Mouse (Mus musculus): ENCODE data around the gene Vmn2r81. TPM values are rescaled to one million over a fixed set of nuclear protein-coding genes. Genes with fewer than 3 reads are reported as not detected.
"Not testable (repeated sequence)": the region's sequence is repeated elsewhere in the genome, so short reads cannot be mapped to it uniquely, and the experiment has no call there.

The Vmn2r81 gene
- not detected for total RNA-seq (2022)

DNA sequence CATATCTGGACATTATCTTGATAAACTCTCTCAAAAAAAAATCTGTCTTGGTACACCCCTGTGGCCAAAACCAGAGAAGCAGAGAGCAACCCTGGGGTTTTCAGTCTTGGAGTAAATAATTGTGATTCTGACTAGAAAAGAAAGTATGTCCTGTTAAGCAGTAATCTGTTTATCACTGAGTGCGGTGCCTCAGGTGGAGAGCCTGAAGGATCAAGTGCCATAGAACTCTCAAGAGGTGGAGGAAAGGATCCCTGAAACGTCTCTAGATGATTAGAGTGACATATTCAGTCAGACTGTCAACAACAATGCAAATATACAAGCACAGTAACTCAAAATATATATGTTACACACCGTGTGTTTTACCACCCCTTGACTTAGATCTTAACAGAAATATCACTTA is at the start of gene Vmn2r81:
Gene Vmn2r81 (plus strand): TSS at position 301 of the 400 bp plus-strand sequence.
- DNase-seq (ENCODE audit: low spot score in 2 of 2), result not testable (repeated sequence)

DNA sequence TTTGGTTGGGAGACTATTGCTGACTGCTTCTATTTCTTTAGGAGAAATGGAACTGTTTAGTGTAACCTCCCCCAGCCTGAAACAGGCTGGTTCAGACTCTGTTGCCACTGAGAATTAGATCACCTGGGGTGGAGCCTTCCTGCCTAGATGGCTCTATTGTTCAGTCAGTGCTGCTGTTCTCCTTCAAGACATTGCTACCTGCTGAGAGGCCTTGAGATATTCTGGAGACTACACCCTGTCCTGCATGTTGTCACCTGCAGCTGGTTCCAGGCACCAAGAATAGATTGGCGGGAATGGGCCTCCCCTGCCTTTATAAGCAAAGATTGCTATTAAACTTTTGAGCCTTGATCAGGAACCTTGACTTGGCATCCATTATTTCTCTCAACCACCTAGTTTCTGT is 47.5 kb upstream of the Vmn2r81 start:
- DNase-seq (ENCODE audit: low spot score in 2 of 2), result not testable (repeated sequence)

GRCm38 (mm10) chr10:79220432-79220831 is 27.1 kb upstream of the Vmn2r81 start:
- DNase-seq (ENCODE audit: low spot score in 2 of 2), result no peak

DNA sequence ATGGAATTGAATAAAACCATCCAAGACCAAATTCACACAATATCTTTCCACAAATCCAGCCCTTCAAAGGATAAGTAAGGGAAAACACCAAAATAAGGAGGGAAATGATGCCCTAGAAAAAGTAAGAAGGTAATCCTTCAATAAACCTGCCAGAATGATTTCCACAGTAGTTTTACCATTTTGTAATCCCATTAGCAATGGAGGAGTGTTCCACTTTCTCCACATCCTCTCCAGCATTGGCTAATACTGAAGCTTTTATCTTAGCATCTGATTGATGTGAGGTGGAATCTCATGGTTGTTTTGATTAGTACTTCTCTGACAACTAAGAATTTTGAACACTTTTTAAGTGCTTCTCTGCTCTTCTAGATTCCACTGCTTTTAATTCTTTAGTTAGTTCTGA is 25.9 kb upstream of the Vmn2r81 start:
- DNase-seq (ENCODE audit: low spot score in 2 of 2), result no peak

- DNase-seq (ENCODE audit: low spot score in 2 of 2), result no peak
Observed at GRCm38 (mm10) chr10:79222214-79222613, 25.3 kb upstream of the Vmn2r81 start.

DNA sequence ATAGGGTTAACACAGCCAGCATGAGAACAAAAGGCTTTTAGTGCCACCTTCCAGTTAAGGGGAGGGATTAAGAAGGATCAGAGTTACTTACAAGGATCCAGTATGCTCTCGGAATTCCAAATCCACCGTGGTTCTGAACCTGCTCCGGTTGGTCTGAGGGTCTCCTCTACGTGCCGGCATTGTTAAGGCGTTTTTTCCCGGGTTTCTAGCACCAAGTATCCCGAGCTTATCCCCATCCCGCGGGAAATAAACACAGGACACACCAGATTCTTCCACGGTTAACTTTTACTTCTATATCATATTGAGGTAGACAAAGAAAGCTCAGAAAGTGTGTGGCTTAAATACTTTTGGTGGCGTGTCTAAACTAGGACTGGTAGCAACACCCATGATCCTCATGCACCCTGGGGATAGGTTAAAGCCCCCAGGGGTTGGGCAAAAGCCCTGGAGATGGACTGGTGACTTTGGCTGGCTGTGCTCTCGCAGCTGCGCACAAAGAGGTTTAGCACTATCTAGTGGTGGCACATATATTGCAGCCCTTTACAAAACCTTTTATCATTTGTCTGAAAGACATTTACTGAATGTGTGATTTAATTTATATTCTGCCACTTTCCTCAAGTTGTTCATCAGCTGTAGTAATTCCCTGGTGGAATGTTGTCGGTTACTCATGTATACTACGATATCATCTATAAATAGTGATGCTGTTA is 74.7 kb downstream of the Vmn2r81 start:
- not testable (repeated sequence) for DNase-seq (ENCODE audit: low spot score in 2 of 2)

DNA sequence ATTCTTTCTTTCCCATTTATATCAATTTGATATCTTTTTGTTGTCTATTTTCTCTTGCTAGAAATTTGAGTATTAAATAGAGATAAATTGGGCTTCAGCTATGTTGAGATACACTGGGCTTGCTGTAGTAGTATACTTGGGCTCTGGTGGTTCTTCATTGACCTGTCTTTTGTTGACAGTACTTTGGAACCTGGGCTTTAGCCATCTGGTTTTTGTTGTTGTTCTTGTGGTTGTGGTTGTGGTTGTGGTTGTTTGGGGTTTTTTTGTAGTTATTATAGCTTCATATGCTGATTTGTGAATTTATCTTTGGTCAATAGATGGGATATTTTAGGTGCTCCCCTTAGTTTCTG is 75.2 kb downstream of the Vmn2r81 start:
- DNase-seq (ENCODE audit: low spot score in 2 of 2), result no peak

Other genes starting within 250 kb of the Vmn2r81 start
- not detected for gene Olfr1351, start 235.2 kb upstream of the Vmn2r81 start, total RNA-seq (2022)
- gene Olfr57, start 219.0 kb upstream of the Vmn2r81 start, total RNA-seq (2022), result not detected
- gene 2610008E11Rik, start 150.1 kb upstream of the Vmn2r81 start, total RNA-seq (2022), result 10 to 100 TPM in 3 of 4 experiments, 1 to 10 TPM in 1; 9.6 to 12.1 (median 10.8) TPM
- not detected for gene Vmn2r80, start 98.9 kb upstream of the Vmn2r81 start, total RNA-seq (2022)
- not detected for gene Vmn2r82, start 108.8 kb downstream of the Vmn2r81 start, total RNA-seq (2022)
- not detected for gene Vmn2r83, start 221.0 kb downstream of the Vmn2r81 start, total RNA-seq (2022)